13 mouse cellular contexts compared by ENCODE assay signal in the genomic region with DNA sequence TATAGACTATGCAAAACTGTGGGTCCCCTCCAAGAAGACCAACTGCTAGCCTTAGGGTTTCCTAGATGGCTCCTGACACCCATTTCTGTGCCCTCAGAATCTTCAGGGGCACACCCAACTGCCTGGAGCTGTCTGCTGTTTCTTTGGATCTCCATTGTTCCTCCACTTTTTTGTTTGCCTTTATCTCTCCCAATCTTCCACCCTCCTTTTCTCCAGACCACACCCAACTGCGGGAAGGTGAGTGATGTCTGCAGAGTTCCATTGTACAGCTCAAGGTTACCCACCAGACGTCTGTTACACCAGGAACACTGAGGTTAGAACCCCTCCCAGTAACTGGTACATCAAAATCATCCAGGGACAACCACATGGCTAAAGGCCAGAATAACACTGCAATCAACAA.
A peak's percentile ranks its signal among the peaks of the same experiment; 100 is the strongest.
DNase-seq lines count a peak whose midpoint lies in the region.
"Had no signal": no experiment of that assay in that cellular context is flagged by ENCODE, and none has a peak within 500 bp of the region (broad histone marks: within the 10 kb centered on the region; RNA-seq: fewer than 3 reads in every experiment).

No protein-coding gene starts in this region.

- peak; percentile 81 for DNase-seq in ES-CJ7 (ENCODE audit: low read depth, low spot score)
- peak; percentile 38 for DNase-seq in R1 (ENCODE audit: low read depth, low spot score)
- DNase-seq in ZHBTc4 (ENCODE audit: low read depth, low spot score), result peak; percentile 61
- no peak for DNase-seq in lung, postnatal 25 days (ENCODE audit: low spot score)
- DNase-seq in thymus, postnatal 0 days (ENCODE audit: low spot score), result no peak
- DNase-seq in B cell, adult 2 months, result no peak
- DNase-seq: adrenal gland, adult 8-10 months; adrenal gland, postnatal 14 days; cerebellum, adult 11 months; cerebellum, adult 18-20 months; cerebellum, adult 8-10 months; cerebellum, adult 9-11 months; cerebellum, postnatal 25 days had no signal

Comparison
In these comparisons a context has a peak if more than half of its experiments do, and no peak if none do; other contexts are left out.
1. DNase-seq: peak in ES-CJ7 (single experiment), R1 (single experiment) and ZHBTc4 (single experiment); none in lung, postnatal 25 days (single experiment), thymus, postnatal 0 days (single experiment) and B cell, adult 2 months (0 of 2).